Mouse (Mus musculus): ENCODE data around the gene Arid4b.
"Not testable (repeated sequence)": the region's sequence is repeated elsewhere in the genome, so short reads cannot be mapped to it uniquely, and the experiment has no call there.

The Arid4b gene

DNA sequence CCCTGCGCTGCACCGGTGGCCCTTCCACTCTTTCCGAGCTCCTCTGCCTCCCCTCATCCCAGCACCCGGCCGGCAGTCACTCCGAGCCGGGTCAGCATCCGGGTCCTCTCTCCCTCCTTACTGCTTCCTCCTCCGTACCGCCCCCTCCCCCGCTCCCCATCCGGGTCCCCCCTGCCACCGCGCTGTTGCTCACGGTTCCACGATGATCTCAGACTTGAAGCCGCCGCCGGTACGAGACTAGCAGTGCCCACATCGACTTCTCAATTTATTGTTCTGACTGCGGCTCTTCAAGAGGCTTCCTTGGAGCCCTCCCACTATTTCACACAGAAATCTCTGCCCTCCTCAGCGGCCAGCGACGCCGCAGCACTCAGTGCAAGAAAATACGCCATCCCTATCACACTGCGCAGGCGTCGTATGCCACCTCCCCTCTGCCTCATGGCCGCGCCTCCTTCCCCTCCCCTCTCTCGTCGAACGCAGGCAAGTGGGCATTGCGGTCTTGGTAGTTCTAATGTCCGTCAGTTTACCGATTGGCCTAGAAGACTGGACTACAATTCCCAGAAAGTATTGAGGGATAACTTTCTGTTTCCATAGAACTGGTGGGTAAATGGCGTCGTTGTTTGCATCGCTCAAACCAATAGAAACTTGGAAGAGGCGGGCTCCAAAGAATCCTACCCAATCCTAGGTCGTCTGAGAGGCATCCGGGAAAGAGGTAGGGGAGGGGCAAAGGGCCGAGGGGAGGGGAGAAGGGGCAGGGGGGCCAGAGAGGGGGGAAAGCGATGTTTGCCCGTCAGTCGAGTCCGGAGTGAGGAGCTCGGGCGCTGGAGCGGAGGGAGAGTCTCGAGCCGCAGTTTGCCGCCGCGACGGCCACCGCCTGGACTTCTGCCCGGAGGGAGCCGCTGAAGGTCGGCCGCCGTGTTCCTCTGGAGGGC is at the start of gene Arid4b, which contains the start of gene Ggps1:
Gene Arid4b (plus strand): TSS at position 220 of the 929 bp plus-strand sequence.
Gene Ggps1 (minus strand): TSS at position 476 of the 929 bp plus-strand sequence.
- DNase-seq = peak; percentile 94

GRCm38 (mm10) chr13:14014001-14014400 is 49.0 kb upstream of the Arid4b start:
- DNase-seq = no peak

DNA sequence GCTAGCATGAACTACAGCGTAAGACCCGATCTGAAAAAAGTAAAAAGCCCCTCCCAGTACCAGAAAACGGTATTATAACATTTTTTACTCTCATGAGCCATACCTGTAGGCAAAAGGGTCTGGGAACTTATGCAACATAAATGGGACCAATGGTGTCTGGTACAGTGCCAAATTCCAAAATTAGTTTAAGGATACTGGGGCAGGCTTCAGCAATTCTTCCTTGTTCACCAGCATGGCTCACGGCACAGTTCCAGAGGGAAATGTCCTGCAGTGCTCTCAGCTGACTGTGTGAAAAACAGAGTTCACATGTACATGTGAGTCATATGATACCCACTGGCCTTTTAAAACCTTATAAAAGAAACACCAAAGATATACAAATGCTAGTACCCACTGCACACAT is 48.5 kb upstream of the Arid4b start:
- DNase-seq = no peak

- no peak for DNase-seq
These were observed 47.4 kb upstream of the Arid4b start for GRCm38 (mm10) chr13:14015609-14016008.

DNA sequence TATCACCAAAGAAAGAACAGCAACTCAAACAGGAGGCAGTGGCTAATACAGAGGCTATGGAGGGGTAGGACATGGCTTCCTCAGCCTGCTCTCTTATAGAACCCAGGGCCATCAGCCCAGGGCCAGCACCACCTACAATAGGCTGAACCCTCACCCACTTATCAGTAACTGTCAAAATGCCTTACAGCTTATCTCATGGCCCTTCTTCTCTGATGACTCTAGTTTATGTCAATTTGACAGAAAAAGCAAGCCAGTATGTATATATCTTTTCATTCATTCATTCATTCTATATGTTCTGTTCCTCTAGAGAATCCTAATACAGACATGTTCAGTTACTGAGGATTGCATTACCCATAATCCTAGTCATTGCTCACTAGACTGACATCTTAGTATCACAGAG is 44.7 kb upstream of the Arid4b start:
- DNase-seq = no peak

- no peak for DNase-seq
These were observed 44.2 kb upstream of the Arid4b start for GRCm38 (mm10) chr13:14018852-14019251.

DNA sequence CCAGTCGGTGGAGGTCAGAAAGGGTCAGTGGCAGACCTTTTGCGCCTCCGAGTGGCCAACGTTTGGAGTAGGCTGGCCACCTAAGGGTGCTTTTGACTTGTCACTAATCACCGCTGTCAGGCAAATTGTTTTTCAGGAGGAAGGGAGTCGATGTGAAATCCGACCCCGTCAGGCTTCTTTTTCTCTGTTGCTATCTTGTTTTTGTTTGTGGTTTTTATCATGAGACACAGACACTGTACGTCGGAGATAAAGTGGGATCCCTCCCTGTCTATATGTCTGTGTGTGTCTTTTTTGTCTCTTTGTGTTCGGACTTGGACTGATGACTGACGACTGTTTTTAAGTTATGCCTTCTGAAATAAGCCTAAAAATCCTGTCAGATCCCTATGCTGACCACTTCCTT is 41.6 kb upstream of the Arid4b start:
- not testable (repeated sequence) for DNase-seq

DNA sequence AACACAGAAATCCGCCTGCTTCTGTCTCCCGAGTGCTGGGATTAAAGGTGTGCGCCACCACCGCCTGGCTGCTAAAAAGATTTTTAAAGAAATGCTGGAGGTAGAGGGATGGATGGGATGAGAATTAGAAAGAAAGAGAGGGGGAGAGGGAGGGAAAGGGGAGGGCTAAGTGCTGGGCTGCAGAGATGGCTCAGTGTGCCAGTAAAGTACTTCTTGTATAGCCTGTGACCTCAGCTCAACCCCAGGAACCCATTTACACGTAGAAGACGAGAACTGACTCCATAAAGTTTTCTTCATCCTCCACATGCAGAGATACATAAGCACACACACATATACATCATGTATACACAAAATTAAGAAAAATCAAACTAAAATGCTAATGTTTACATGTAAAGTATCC is 37.5 kb upstream of the Arid4b start:
- DNase-seq = no peak

DNA sequence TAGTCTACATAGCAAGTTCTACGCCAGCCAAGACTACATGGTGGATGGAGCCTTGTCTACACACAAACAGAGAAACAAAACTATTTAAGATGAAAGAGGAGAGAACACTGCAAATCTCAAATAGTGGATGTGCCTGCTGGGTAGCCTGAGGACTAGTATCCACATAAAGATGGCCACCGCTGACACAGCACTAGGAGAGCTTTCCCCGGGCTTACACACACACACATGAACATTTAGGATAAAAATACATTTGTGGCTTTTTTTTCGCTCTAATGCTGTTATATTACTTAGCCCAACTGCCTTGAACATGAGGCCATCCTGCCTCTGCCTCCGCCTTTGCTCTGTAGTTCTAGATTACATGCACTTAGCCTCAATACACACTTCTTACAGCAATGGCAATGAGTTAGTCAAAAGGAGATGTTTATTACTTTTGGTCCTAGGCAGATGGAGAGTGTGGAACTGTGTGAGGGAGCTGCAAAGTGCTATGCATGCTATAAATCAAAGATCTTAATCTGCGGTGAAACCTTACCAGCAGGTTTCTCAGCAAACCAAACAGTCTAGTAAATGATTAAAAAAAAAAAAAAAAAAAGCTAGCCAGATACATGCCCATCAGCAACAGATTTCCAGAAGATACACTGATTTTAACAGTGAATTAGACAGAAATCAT is 36.7 kb upstream of the Arid4b start:
- no peak for DNase-seq

DNA sequence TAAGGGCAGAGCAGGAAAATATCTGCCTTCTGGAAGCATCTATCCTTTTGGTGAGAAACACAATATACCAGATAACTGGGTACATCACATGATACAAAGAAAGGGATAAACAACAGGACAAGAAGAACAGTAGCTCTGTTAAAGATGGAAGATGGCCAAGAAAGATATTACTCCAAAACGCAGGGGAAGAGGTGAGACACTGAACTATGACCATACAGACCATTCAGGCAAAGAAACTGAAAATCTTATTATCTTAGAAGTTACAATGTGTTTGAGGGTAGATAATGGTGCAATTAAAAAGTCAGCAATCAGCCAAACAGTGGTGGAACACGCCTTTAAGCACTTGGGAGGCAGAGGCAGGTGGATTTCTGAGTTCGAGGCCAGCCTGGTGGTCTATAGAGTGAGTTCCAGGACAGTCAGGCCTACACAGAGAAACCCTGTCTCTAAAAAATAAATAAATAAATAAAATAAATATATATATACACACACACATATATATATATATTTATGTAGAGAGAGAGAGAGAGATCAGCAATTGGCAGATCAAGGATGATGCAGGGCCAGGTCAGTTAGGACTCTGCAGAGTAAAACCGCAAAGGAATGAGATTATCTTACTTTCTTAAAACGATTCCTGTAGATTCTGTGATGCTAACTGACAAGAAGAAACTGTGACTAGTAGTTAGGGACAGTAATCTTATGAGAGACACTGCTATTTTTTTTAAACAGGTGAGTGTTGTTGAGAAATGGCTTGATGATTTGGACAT is 29.5 kb upstream of the Arid4b start:
- no peak for DNase-seq

DNA sequence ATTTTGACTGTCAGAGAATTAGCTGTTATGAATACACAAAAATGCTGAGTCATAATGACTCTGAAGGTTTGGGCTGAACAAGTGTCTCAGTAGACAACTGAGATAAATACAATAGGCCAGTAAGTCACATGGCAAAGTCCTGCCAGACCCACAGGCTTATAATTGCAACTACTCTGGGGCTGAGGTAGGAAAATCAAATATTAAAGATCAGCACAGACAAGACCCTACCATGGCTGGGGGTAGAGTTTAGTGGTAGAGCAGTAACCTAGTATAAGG is 29.0 kb upstream of the Arid4b start:
- DNase-seq = no peak

GRCm38 (mm10) chr13:14035352-14035751 is 27.7 kb upstream of the Arid4b start:
- DNase-seq = not testable (repeated sequence)

DNA sequence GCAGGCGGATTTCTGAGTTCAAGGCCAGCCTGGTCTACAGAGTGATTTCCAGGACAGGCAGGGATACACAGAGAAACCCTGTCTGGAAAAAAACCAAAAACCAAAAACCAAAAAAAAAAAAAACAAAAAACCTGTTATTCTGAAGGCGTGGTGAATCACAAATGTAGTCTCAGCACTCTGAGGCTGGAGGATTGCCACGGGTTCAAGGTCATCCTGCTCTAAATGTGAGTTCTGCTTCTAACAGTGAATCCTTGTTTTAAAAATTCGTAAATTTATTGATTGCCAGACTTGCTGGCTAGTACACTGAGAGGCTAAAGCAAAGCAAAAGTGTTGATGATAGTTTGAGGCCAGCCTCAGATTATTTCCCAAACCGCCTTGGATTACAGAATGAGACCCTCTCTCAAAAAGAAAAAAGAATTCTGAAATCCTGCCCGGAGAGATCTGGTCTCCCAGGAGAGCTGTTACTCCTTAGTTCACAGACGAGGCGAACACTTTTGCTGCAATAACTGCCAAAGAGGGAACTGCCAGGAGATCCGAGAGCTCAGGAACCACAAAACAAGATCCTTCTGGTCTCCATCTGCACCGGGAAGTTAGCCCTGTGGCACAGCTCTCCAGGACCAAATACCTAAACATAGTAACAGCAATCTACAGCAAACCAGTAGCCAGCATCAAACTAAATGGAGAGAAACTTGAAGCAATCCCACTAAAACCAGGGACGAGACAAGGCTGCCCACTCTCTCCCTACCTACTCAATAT is 27.0 kb upstream of the Arid4b start:
- no peak for DNase-seq

GRCm38 (mm10) chr13:14038911-14039291 is 24.1 kb upstream of the Arid4b start:
- no peak for DNase-seq

DNA sequence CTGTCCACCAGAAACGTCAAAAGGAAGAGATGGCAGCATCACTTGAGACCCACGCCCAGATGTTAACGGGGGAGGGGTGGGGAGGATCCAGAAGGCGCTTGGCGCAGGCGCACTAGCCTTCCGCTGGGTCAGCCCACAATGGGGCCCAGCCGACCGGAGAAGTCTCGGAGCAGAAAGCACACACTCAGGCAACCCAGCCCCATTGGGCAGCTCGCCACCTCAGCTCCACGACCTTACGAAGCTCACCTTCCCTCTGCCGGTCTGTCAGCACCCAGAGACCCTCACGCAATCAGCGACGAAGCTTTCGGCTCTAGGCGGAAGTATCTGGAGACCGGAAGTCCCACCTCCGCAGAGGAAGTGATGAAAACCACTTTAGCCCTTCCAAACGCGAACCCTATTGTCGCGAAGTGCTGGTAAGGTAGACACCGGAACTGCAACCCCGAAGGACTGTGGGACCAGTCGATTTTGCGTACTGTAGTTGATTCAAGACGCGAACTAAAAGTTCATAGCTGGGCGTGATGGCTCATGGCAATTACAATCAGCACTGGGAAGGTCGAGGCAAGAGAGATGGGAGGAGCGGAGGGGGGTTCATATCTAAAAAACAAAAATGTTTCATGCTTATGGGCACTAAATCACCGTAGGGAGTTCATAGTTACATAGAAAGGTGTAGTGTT is 23.6 kb upstream of the Arid4b start, which contains the start of gene Tbce:
Gene Tbce (minus strand): TSS at position 347 of the 674 bp plus-strand sequence.
- peak; percentile 92 for DNase-seq

GRCm38 (mm10) chr13:14040186-14040585 is 22.8 kb upstream of the Arid4b start:
- no peak for DNase-seq

DNA sequence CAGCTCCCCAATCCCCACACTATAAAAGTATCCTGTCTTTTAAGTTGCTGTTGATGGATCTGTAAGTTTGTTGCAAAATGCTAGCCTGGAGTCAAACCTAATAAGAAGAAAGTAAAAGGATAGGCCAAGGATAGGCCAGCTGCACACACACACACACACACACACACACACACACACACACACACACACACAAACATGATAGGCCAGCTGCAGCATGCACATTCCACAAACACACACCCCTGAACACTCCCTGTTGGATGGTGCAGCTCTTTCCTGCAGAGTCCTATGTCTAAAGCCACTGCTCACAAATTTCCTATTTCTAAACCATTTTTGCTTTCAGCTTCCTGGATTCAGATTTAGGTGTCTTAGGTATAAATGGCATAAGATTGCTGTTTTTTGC is 19.2 kb upstream of the Arid4b start:
- no peak for DNase-seq

DNA sequence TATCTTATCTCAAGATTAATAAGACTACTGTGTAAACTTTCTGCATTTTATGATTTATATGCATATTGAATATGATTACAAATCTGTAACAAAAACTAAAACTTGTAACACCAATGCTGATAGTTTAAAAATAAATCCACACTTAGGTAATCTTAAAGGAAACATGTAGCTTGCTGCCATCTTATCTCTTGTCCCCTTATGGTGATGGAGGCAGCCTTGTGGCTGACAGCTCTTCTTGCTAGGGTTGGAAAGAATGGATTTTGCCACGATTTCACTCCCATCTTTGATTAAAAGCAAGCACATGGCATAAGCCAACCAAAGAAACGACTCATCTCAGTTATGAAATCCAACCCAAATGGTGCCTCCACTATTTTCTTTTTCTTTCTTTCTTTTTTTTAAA is 18.5 kb upstream of the Arid4b start:
- no peak for DNase-seq

DNA sequence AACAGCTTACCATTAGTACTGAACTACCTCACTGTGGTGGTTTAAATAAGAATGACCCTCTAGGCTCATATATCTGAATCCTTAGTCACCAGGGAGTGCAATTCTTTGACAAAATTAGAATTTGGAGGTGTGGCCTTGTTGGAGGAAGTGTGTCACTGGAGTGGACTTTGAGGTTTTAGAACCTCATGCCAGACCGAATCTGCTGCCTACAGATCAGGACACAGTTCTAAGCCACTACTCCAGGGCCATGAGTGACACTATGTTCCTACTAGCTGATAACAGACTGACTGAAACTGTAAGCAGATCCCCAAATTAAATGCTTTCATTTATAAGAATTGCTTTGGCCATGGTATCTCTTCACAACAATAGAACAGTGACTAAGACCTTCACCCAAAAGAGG is 13.2 kb upstream of the Arid4b start:
- DNase-seq = no peak

DNA sequence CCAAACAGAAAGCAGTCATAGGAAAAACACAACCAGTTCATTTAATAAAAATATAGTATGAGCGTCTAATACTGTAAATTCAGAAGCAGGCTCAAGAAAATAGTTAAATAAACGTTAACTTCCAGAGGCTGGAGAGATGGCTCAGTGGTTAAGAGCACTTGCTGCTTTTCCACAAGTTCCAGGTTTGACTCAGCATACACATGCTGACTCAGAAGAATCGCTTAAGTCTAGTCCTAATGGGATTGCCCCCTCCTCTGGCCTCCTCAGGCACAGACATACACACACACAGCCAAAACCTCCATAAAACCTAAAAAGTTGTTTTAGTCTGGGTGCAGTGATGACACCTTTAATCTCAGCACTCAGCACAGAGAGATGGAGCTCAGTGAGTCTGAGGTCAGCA is 6.2 kb upstream of the Arid4b start:
- no peak for DNase-seq

DNA sequence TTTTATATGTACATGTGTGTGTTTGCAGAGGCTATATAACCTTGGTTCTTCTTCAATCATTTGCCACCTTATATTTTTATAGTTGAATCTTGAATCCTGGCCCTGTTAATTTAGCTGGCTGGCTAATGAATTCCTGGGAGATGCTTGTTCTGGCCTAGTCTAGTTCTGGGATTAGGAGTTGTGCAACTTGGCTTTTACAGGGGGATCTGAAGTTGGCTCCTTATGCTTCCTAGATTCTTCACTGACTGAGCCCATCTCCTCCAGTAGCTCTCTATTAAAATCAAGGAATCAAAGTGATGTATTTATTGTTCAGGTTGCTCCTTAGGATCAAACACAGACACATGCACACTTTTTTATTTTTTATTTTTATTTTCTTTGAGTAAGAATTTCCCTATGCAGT is 3.5 kb upstream of the Arid4b start:
- DNase-seq = no peak

Data from thymus, postnatal 25 days (tissue).